Mouse (Mus musculus) liver, adult 2 months (tissue): ENCODE data around the gene Acpp.

Experiments used
- CTCF ChIP-seq: fragments of 200-500 bp; IDR thresholded peaks from 2 replicates; pipeline ENCODE4 v1.5.1; 2011; ENCODE audit warnings: low read depth, low read length, control low read depth
- POLR2A ChIP-seq: fragments of 200-500 bp; IDR thresholded peaks from 2 replicates; pipeline ENCODE4 v1.6.1; 2011; ENCODE audit warnings: low read length, control low read depth; ENCODE audit not compliant: insufficient read depth; ENCODE audit errors: extremely low read depth

GRCm38 (mm10) chr9:104269944-104270343 is 67.6 kb downstream of the Acpp start:
- TF ChIP-seq CTCF (no peak), POLR2A (no peak)
